Mouse (Mus musculus): ENCODE results near the gene Aagab.

- TF ChIP-seq CTCF (IDR thresholded peaks at IDR 0.05; ENCODE audit: insufficient read depth, low read length) = no peak
- no peak for TF ChIP-seq POLR2A (IDR thresholded peaks at IDR 0.05; ENCODE audit: borderline replicate concordance, extremely low read depth, low read depth, low read length)
These were observed 46.1 kb downstream of the Aagab start for GRCm38 (mm10) chr9:63648520-63648918.
